ENCODE assay signal across 27 mouse cellular contexts in genomic region chr9:72961346-72961745, GRCm38 (mm10). TPM values are rescaled to one million over a fixed set of nuclear protein-coding genes. Genes with fewer than 3 reads are reported as not detected.
A peak's percentile ranks its signal among the peaks of the same experiment; 100 is the strongest.
DNase-seq lines count a peak whose midpoint lies in the region; ATAC-seq and TF ChIP-seq lines count a peak whose summit lies in the region.
"Had no signal": no experiment of that assay in that cellular context is flagged by ENCODE, and none has a peak within 500 bp of the region (broad histone marks: within the 10 kb centered on the region; RNA-seq: fewer than 3 reads in every experiment).

No protein-coding gene starts in this region.

- no peak overlapping the region for H3K27ac ChIP-seq in kidney, adult 2 months (ENCODE audit: insufficient read depth, low read depth, low read length)
- H3K27ac ChIP-seq in hindbrain, embryonic 11.5 days (ENCODE audit: low read depth, low read length), result no peak overlapping the region
- H3K27ac ChIP-seq: embryonic facial prominence, embryonic 15.5 days; forebrain, embryonic 10.5 days; heart, adult 2 months; heart, embryonic 15.5 days; hindbrain, embryonic 12.5 days; layer of hippocampus, adult 2 months; left cerebral cortex, adult 2 months; limb, embryonic 13.5 days; liver, embryonic 14.5 days; neural tube, embryonic 13.5 days had no signal

- no peak overlapping the region for H3K4me3 ChIP-seq in kidney, adult 2 months (ENCODE audit: insufficient read depth, low read depth, low read length)
- no peak overlapping the region for H3K4me3 ChIP-seq in hindbrain, embryonic 11.5 days (ENCODE audit: low read depth, low read length)
- H3K4me3 ChIP-seq: embryonic facial prominence, embryonic 15.5 days; forebrain, embryonic 10.5 days; heart, adult 2 months; heart, embryonic 15.5 days; hindbrain, embryonic 12.5 days; layer of hippocampus, adult 2 months; left cerebral cortex, adult 2 months; limb, embryonic 13.5 days; neural tube, embryonic 13.5 days had no signal

- H3K9ac ChIP-seq in hindbrain, embryonic 11.5 days (ENCODE audit: low read depth, low read length), result no peak overlapping the region
- H3K9ac ChIP-seq: embryonic facial prominence, embryonic 15.5 days; heart, embryonic 15.5 days; hindbrain, embryonic 12.5 days; limb, embryonic 13.5 days; liver, embryonic 14.5 days; neural tube, embryonic 13.5 days had no signal

- no peaks in the 10 kb centered on the region for H3K27me3 ChIP-seq in kidney, adult 2 months (replicated peaks; ENCODE audit: control insufficient read depth, insufficient read depth, low read length)
- no peaks in the 10 kb centered on the region for H3K27me3 ChIP-seq in hindbrain, embryonic 11.5 days (ENCODE audit: control insufficient read depth, insufficient read depth, low read length)
- H3K27me3 ChIP-seq: embryonic facial prominence, embryonic 15.5 days; heart, embryonic 15.5 days; hindbrain, embryonic 12.5 days; limb, embryonic 13.5 days; neural tube, embryonic 13.5 days had no signal

- TF ChIP-seq POLR2A in kidney, adult 2 months (IDR thresholded peaks at IDR 0.05; ENCODE audit: low read depth, low read length), result no peak

- no peak overlapping the region for H3K4me2 ChIP-seq in hindbrain, embryonic 11.5 days (replicated peaks; ENCODE audit: low read depth, low read length)
- H3K4me2 ChIP-seq: embryonic facial prominence, embryonic 15.5 days; heart, embryonic 15.5 days; hindbrain, embryonic 12.5 days; limb, embryonic 13.5 days; neural tube, embryonic 13.5 days had no signal

- H3K9me3 ChIP-seq in hindbrain, embryonic 11.5 days (ENCODE audit: control insufficient read depth, low read length), result no peaks in the 10 kb centered on the region
- H3K9me3 ChIP-seq: embryonic facial prominence, embryonic 15.5 days; forebrain, embryonic 10.5 days; heart, embryonic 15.5 days; hindbrain, embryonic 12.5 days; limb, embryonic 13.5 days; neural tube, embryonic 13.5 days had no signal

- no peaks in the 10 kb centered on the region for H3K36me3 ChIP-seq in kidney, adult 2 months (ENCODE audit: control insufficient read depth, insufficient read depth, low read length)
- H3K36me3 ChIP-seq in hindbrain, embryonic 11.5 days (ENCODE audit: control insufficient read depth, insufficient read depth, low read length), result no peaks in the 10 kb centered on the region
- H3K36me3 ChIP-seq: embryonic facial prominence, embryonic 15.5 days; forebrain, embryonic 10.5 days; heart, embryonic 15.5 days; hindbrain, embryonic 12.5 days; limb, embryonic 13.5 days; neural tube, embryonic 13.5 days had no signal

- DNase-seq in CD4-positive, CD25-positive, alpha-beta regulatory T cell, adult 2 months (ENCODE audit: low read depth, low spot score), result peak; percentile 49
- peak; percentile 19 for DNase-seq in 416B (ENCODE audit: low read depth)
- DNase-seq in kidney, adult 2 months, result peak; percentile 62
- peak; percentile 40 to 66 for DNase-seq in kidney, postnatal 25 days
- no peak for DNase-seq in hindbrain, embryonic 11.5 days (ENCODE audit: low spot score)
- DNase-seq in layer of hippocampus, postnatal 36 days, result no peak
- no peak for DNase-seq in retina, embryonic 14.5 days (ENCODE audit: low spot score)
- DNase-seq: cerebellum, postnatal 10 days; embryo, embryonic 11 days; gastrocnemius, postnatal 10 days had no signal

- peaks cover 5% of the 10 kb centered on the region; the same call in 1 of the 2 replicates for H3K4me1 ChIP-seq in kidney, adult 2 months (ENCODE audit: control insufficient read depth, insufficient read depth, low read length)
- no peaks in the 10 kb centered on the region for H3K4me1 ChIP-seq in hindbrain, embryonic 11.5 days (replicated peaks; ENCODE audit: control insufficient read depth, insufficient read depth, low read length)

- no peak for TF ChIP-seq CTCF in kidney, adult 2 months (conservative IDR thresholded peaks at IDR 0.05; ENCODE audit: insufficient read depth, insufficient read length, low read depth, low read length)

- ATAC-seq in CD4-positive, CD25-positive, alpha-beta regulatory T cell, adult 4 months, result no peak
- ATAC-seq in hindbrain, embryonic 11.5 days (ENCODE audit: low FRiP score), result no peak
- ATAC-seq: lung, postnatal 0 days had no signal

- 52% methylated on average over 8 of the region's 8 CpGs for WGBS in kidney, adult 2 months
- 74% methylated on average over 8 of the region's 8 CpGs for WGBS in hindbrain, embryonic 11.5 days

RNA-seq across cellular contexts. Expression of gene Gm44503, which starts 2.7 kb away (rescaled TPM):
- under 1 TPM in 1 of 2 experiments, not detected in 1; 0.27 TPM for polyA plus RNA-seq in CD4-positive, CD25-positive, alpha-beta regulatory T cell, adult 4 months (2017; shearing (Covaris generic))
- not detected in 2 replicates for polyA plus RNA-seq in kidney, adult 2 months (2012; rRNA removed)
- 0.37 TPM in 1 of 2 replicates, not detected in the other for polyA plus RNA-seq in hindbrain, embryonic 11.5 days (2014; fragmentation: Nextera tagmentation; extraction: Ambion mirVana)
- under 1 TPM; 0.27 to 0.33 TPM for total RNA-seq in layer of hippocampus, postnatal 36 days (2021)
- total RNA-seq: adrenal gland, postnatal 4 days; gastrocnemius, postnatal 10 days; layer of hippocampus, adult 2 months; left cerebral cortex, adult 2 months; megakaryocyte-erythroid progenitor cell, adult 5-6 weeks had no signal
- polyA plus RNA-seq: embryonic facial prominence, embryonic 15.5 days; forebrain, embryonic 10.5 days; frontal cortex, adult 2 months; heart, adult 2 months; heart, embryonic 15.5 days; hindbrain, embryonic 12.5 days; inflammation-experienced regulatory T-cells, adult 6 months; limb, embryonic 13.5 days; liver, embryonic 14.5 days; lung, postnatal 0 days; neural tube, embryonic 13.5 days; testis, adult 2 months had no signal

RNA-seq across cellular contexts. Expression of gene Dyx1c1, which starts 2.8 kb away (rescaled TPM):
- polyA plus RNA-seq in CD4-positive, CD25-positive, alpha-beta regulatory T cell, adult 4 months (2017; shearing (Covaris generic)), result 1 to 10 TPM; 3.7 to 4.0 TPM
- polyA plus RNA-seq in kidney, adult 2 months (2012; rRNA removed), result 1.1 and 1.3 TPM in 2 replicates
- polyA plus RNA-seq in hindbrain, embryonic 11.5 days (2014; fragmentation: Nextera tagmentation; extraction: Ambion mirVana), result 3.0 and 3.8 TPM in 2 replicates
- total RNA-seq in layer of hippocampus, postnatal 36 days (2021), result 1 to 10 TPM; 2.2 to 2.6 TPM
- total RNA-seq: megakaryocyte-erythroid progenitor cell, adult 5-6 weeks had no signal

RNA-seq across cellular contexts. Expression of gene Ccpg1os, which starts 23.8 kb away (rescaled TPM):
- polyA plus RNA-seq in CD4-positive, CD25-positive, alpha-beta regulatory T cell, adult 4 months (2017; shearing (Covaris generic)), result 1 to 10 TPM; 5.7 to 9.5 TPM
- 29.1 and 34.8 TPM in 2 replicates for polyA plus RNA-seq in kidney, adult 2 months (2012; rRNA removed)
- 26.3 and 28.1 TPM in 2 replicates for polyA plus RNA-seq in hindbrain, embryonic 11.5 days (2014; fragmentation: Nextera tagmentation; extraction: Ambion mirVana)
- total RNA-seq in layer of hippocampus, postnatal 36 days (2021), result 10 to 100 TPM; 11.0 to 11.7 TPM

RNA-seq across cellular contexts. Expression of gene Ccpg1, which starts 23.9 kb away (rescaled TPM):
- 100 to 1,000 TPM in 1 of 2 experiments, 10 to 100 TPM in 1; 85.9 to 106 TPM for polyA plus RNA-seq in CD4-positive, CD25-positive, alpha-beta regulatory T cell, adult 4 months (2017; shearing (Covaris generic))
- polyA plus RNA-seq in kidney, adult 2 months (2012; rRNA removed), result 20.1 and 30.2 TPM in 2 replicates
- polyA plus RNA-seq in hindbrain, embryonic 11.5 days (2014; fragmentation: Nextera tagmentation; extraction: Ambion mirVana), result 31.2 and 33.6 TPM in 2 replicates
- total RNA-seq in layer of hippocampus, postnatal 36 days (2021), result 100 to 1,000 TPM; 160 to 172 TPM

RNA-seq across cellular contexts. Expression of gene Pygo1, which starts 35.9 kb away (rescaled TPM):
- polyA plus RNA-seq in CD4-positive, CD25-positive, alpha-beta regulatory T cell, adult 4 months (2017; shearing (Covaris generic)), result not detected
- 0.22 and 0.38 TPM in 2 replicates for polyA plus RNA-seq in kidney, adult 2 months (2012; rRNA removed)
- 11.5 and 12.4 TPM in 2 replicates for polyA plus RNA-seq in hindbrain, embryonic 11.5 days (2014; fragmentation: Nextera tagmentation; extraction: Ambion mirVana)
- total RNA-seq in layer of hippocampus, postnatal 36 days (2021), result 10 to 100 TPM; 29.5 to 30.8 TPM
- total RNA-seq: megakaryocyte-erythroid progenitor cell, adult 5-6 weeks had no signal
- polyA plus RNA-seq: inflammation-experienced regulatory T-cells, adult 6 months had no signal

Comparison
In these comparisons a context has a peak if more than half of its experiments do, and no peak if none do; other contexts are left out.
1. DNase-seq: peak in CD4-positive, CD25-positive, alpha-beta regulatory T cell, adult 2 months (single experiment), 416B (single experiment), kidney, adult 2 months (single experiment) and kidney, postnatal 25 days (2 of 2); none in hindbrain, embryonic 11.5 days (single experiment), layer of hippocampus, postnatal 36 days (0 of 2) and retina, embryonic 14.5 days (single experiment).